ENCODE assay signal across 13 mouse cellular contexts in genomic region chr13:58927656-58928226, GRCm38 (mm10).
A peak's percentile ranks its signal among the peaks of the same experiment; 100 is the strongest.
DNase-seq lines count a peak whose midpoint lies in the region; ATAC-seq and TF ChIP-seq lines count a peak whose summit lies in the region.
"Had no signal": no experiment of that assay in that cellular context is flagged by ENCODE, and none has a peak within 500 bp of the region (broad histone marks: within the 10 kb centered on the region; RNA-seq: fewer than 3 reads in every experiment).

No protein-coding gene starts in this region.

- H3K9me3 ChIP-seq in forebrain, embryonic 13.5 days (replicated peaks) = no peaks in the 10 kb centered on the region
- no peaks in the 10 kb centered on the region for H3K9me3 ChIP-seq in forebrain, embryonic 11.5 days (ENCODE audit: control insufficient read depth, low read length)
- H3K9me3 ChIP-seq in forebrain, postnatal 0 days (ENCODE audit: low read length) = no peaks in the 10 kb centered on the region
- H3K9me3 ChIP-seq in neural tube, embryonic 14.5 days (ENCODE audit: control insufficient read depth, low read length) = no peaks in the 10 kb centered on the region
- H3K9me3 ChIP-seq: liver, embryonic 15.5 days had no signal

- no peak for TF ChIP-seq POLR2A in liver, adult 2 months (IDR thresholded peaks at IDR 0.05; ENCODE audit: extremely low read depth, insufficient read depth, low read length)

- no peak overlapping the region for H3K4me2 ChIP-seq in forebrain, embryonic 13.5 days
- H3K4me2 ChIP-seq in forebrain, embryonic 11.5 days (ENCODE audit: low read depth, low read length, severe bottlenecking) = no peak overlapping the region
- no peak overlapping the region for H3K4me2 ChIP-seq in forebrain, postnatal 0 days (ENCODE audit: low read depth)
- no peak overlapping the region for H3K4me2 ChIP-seq in neural tube, embryonic 14.5 days (ENCODE audit: low read depth, low read length)
- H3K4me2 ChIP-seq: liver, embryonic 15.5 days had no signal

- 0 out of 2 replicates have a peak overlapping the region, but pooled peaks have one; percentile 25 for H3K27ac ChIP-seq in forebrain, embryonic 13.5 days
- H3K27ac ChIP-seq in forebrain, embryonic 11.5 days (ENCODE audit: low read depth, low read length) = no peak overlapping the region
- H3K27ac ChIP-seq in liver, adult 2 months (replicated peaks; ENCODE audit: insufficient read depth, low read depth, low read length) = no peak overlapping the region
- H3K27ac ChIP-seq in forebrain, postnatal 0 days (ENCODE audit: low read depth, low read length) = peak overlapping the region; percentile 75; the same call in 1 of the 2 replicates
- H3K27ac ChIP-seq in neural tube, embryonic 14.5 days (ENCODE audit: low read depth, low read length) = no peak overlapping the region
- H3K27ac ChIP-seq: liver, embryonic 15.5 days had no signal

- H3K9ac ChIP-seq in forebrain, embryonic 13.5 days = no peak overlapping the region
- no peak overlapping the region for H3K9ac ChIP-seq in forebrain, embryonic 11.5 days (ENCODE audit: low read length)
- no peak overlapping the region for H3K9ac ChIP-seq in liver, adult 2 months (ENCODE audit: low read depth, low read length)
- no peak overlapping the region for H3K9ac ChIP-seq in forebrain, postnatal 0 days
- H3K9ac ChIP-seq in neural tube, embryonic 14.5 days (replicated peaks; ENCODE audit: low read depth, low read length) = no peak overlapping the region
- H3K9ac ChIP-seq: liver, embryonic 15.5 days had no signal

- TF ChIP-seq CTCF in liver, adult 2 months (IDR thresholded peaks at IDR 0.05; ENCODE audit: low read depth, low read length) = peak; percentile 46; the same call in 1 of the 2 replicates
- no peak for TF ChIP-seq CTCF in forebrain, postnatal 0 days (IDR thresholded peaks at IDR 0.05; ENCODE audit: low read depth)

- DNase-seq in forebrain, embryonic 11.5 days (ENCODE audit: low spot score) = no peak
- DNase-seq in liver, adult 2 months (ENCODE audit: extremely low read depth, low read depth, low spot score) = peak; percentile 87
- DNase-seq in liver = no peak
- DNase-seq in forebrain, postnatal 0 days = no peak
- DNase-seq in right cerebral cortex, postnatal 10 days (ENCODE audit: low spot score in 2 of 2) = no peak
- DNase-seq in ovary, postnatal 10 days (ENCODE audit: low spot score) = no peak
- DNase-seq: heart, postnatal 14 days; spleen, adult 18-20 months; thymus, adult 2 months had no signal

- H3K27me3 ChIP-seq in forebrain, embryonic 13.5 days = no peaks in the 10 kb centered on the region; the same call in 1 of the 2 replicates
- no peaks in the 10 kb centered on the region for H3K27me3 ChIP-seq in forebrain, embryonic 11.5 days (ENCODE audit: control insufficient read depth, insufficient read depth, low read length)
- no peaks in the 10 kb centered on the region for H3K27me3 ChIP-seq in liver, adult 2 months (ENCODE audit: control insufficient read depth, insufficient read depth, low read length)
- H3K27me3 ChIP-seq in forebrain, postnatal 0 days (ENCODE audit: insufficient read depth, low read length) = no peaks in the 10 kb centered on the region
- H3K27me3 ChIP-seq in neural tube, embryonic 14.5 days (ENCODE audit: control insufficient read depth, insufficient read depth, low read length) = no peaks in the 10 kb centered on the region
- H3K27me3 ChIP-seq: liver, embryonic 15.5 days had no signal

- no peak overlapping the region for H3K4me3 ChIP-seq in forebrain, embryonic 13.5 days
- H3K4me3 ChIP-seq in forebrain, embryonic 11.5 days (ENCODE audit: low read depth, low read length) = no peak overlapping the region
- H3K4me3 ChIP-seq in liver, adult 2 months (ENCODE audit: insufficient read depth, low read depth, low read length) = no peak overlapping the region
- H3K4me3 ChIP-seq in forebrain, postnatal 0 days (ENCODE audit: low read depth, low read length) = no peak overlapping the region
- H3K4me3 ChIP-seq in neural tube, embryonic 14.5 days (ENCODE audit: low read depth, low read length) = no peak overlapping the region
- H3K4me3 ChIP-seq: liver, embryonic 15.5 days had no signal

- peaks cover 43% of the 10 kb centered on the region for H3K4me1 ChIP-seq in forebrain, embryonic 13.5 days
- H3K4me1 ChIP-seq in forebrain, embryonic 11.5 days (replicated peaks; ENCODE audit: control insufficient read depth, insufficient read depth, low read length) = peaks cover 12% of the 10 kb centered on the region; the same call in 1 of the 2 replicates
- H3K4me1 ChIP-seq in liver, adult 2 months (ENCODE audit: control insufficient read depth, insufficient read depth, low read length) = peaks cover 4% of the 10 kb centered on the region; the same call in 1 of the 2 replicates
- peaks cover 13% of the 10 kb centered on the region for H3K4me1 ChIP-seq in forebrain, postnatal 0 days (ENCODE audit: insufficient read depth)
- H3K4me1 ChIP-seq in neural tube, embryonic 14.5 days (ENCODE audit: control insufficient read depth, insufficient read depth, low read length) = peaks cover 13% of the 10 kb centered on the region
- H3K4me1 ChIP-seq: liver, embryonic 15.5 days had no signal

- no peaks in the 10 kb centered on the region for H3K36me3 ChIP-seq in forebrain, embryonic 13.5 days (ENCODE audit: poor library complexity, severe bottlenecking)
- H3K36me3 ChIP-seq in forebrain, embryonic 11.5 days (ENCODE audit: control insufficient read depth, insufficient read depth, low read length) = no peaks in the 10 kb centered on the region
- H3K36me3 ChIP-seq in liver, adult 2 months (ENCODE audit: control insufficient read depth, insufficient read depth, low read length) = no peaks in the 10 kb centered on the region
- H3K36me3 ChIP-seq in forebrain, postnatal 0 days (ENCODE audit: insufficient read depth) = no peaks in the 10 kb centered on the region
- H3K36me3 ChIP-seq in neural tube, embryonic 14.5 days (ENCODE audit: control insufficient read depth, insufficient read depth, low read length) = no peaks in the 10 kb centered on the region
- H3K36me3 ChIP-seq: G1E; liver, embryonic 15.5 days had no signal

- H3K79me2 ChIP-seq in liver, adult 2 months (ENCODE audit: control insufficient read depth, insufficient read depth, low read length) = no peaks in the 10 kb centered on the region

- ATAC-seq in forebrain, embryonic 13.5 days = no peak
- no peak for ATAC-seq in forebrain, embryonic 11.5 days (replicated peaks; ENCODE audit: low FRiP score)
- ATAC-seq in forebrain, postnatal 0 days = no peak
- 0 out of 2 replicates have a peak, but pooled peaks have one; percentile 24 for ATAC-seq in neural tube, embryonic 14.5 days (ENCODE audit: low read depth)

- 80% methylated on average over 16 of the region's 16 CpGs for WGBS in forebrain, embryonic 13.5 days
- WGBS in forebrain, embryonic 11.5 days = 85% methylated on average over 16 of the region's 16 CpGs
- 33% methylated on average over 16 of the region's 16 CpGs for WGBS in liver, adult 2 months
- 68% methylated on average over 16 of the region's 16 CpGs for WGBS in forebrain, postnatal 0 days
- 70% methylated on average over 16 of the region's 16 CpGs for WGBS in neural tube, embryonic 14.5 days

Comparison
In these comparisons a context has a peak if more than half of its experiments do, and no peak if none do; other contexts are left out.
1. H3K27ac ChIP-seq: peak in forebrain, embryonic 13.5 days (single experiment) and forebrain, postnatal 0 days (single experiment); none in forebrain, embryonic 11.5 days (single experiment), liver, adult 2 months (single experiment) and neural tube, embryonic 14.5 days (single experiment).